Mouse (Mus musculus) limb, embryonic 11.5 days (tissue): ENCODE measurements around the gene Tpi1. TPM values are rescaled to one million over a fixed set of nuclear protein-coding genes. Genes with fewer than 3 reads are reported as not detected.
"Not testable (repeated sequence)": the region's sequence is repeated elsewhere in the genome, so short reads cannot be mapped to it uniquely, and the experiment has no call there.

Experiments used
- ATAC-seq: fragments of 200-750 bp; cut with Nextera tagmentation; 2 replicates; pipeline ENCODE4 v1.8.0; 2017; ENCODE audit warnings: low read depth; ENCODE audit not compliant: insufficient number of reproducible peaks, low FRiP score, low TSS enrichment
- DNase-seq: peaks from one replicate; pipeline ENCODE4 v3.0.0-alpha.2; 2015; ENCODE audit warnings: low spot score
- H3K27ac ChIP-seq: fragments of 300-500 bp; sonication (generic); replicated peaks from 2 replicates; pipeline ENCODE4 v1.5.1; 2014; ENCODE audit warnings: low read depth, mild to moderate bottlenecking, low read length
- H3K27me3 ChIP-seq: fragments of 300-500 bp; sonication (generic); 2 replicates; pipeline ENCODE4 v1.6.1; 2014; ENCODE audit warnings: mild to moderate bottlenecking, low read length, mixed read lengths; ENCODE audit not compliant: control insufficient read depth, insufficient read depth
- H3K36me3 ChIP-seq: fragments of 300-500 bp; sonication (generic); 2 replicates; pipeline ENCODE4 v1.6.1; 2014; ENCODE audit warnings: mild to moderate bottlenecking, low read length, moderate library complexity, mixed read lengths; ENCODE audit not compliant: control insufficient read depth, insufficient read depth
- H3K4me1 ChIP-seq: fragments of 300-500 bp; sonication (generic); 2 replicates; pipeline ENCODE4 v1.6.1; 2014; ENCODE audit warnings: low read length, mixed read lengths; ENCODE audit not compliant: control insufficient read depth, insufficient read depth
- H3K4me2 ChIP-seq: fragments of 300-500 bp; sonication (generic); 2 replicates; pipeline ENCODE4 v1.6.1; 2014; ENCODE audit warnings: low read depth, mild to moderate bottlenecking, moderate library complexity; ENCODE audit not compliant: severe bottlenecking
- H3K4me3 ChIP-seq: fragments of 300-500 bp; sonication (generic); 2 replicates; pipeline ENCODE4 v1.5.1; 2014; ENCODE audit warnings: low read depth, low read length
- H3K9ac ChIP-seq: fragments of 300-500 bp; sonication (generic); 2 replicates; pipeline ENCODE4 v1.6.1; 2014; ENCODE audit warnings: mild to moderate bottlenecking, low read length
- H3K9me3 ChIP-seq: fragments of 300-500 bp; sonication (generic); 2 replicates; pipeline ENCODE4 v1.6.1; 2016; ENCODE audit warnings: low read length; ENCODE audit not compliant: control insufficient read depth
- WGBS: fragments of 180-500 bp; shearing (Covaris S2); extraction: QIAGEN DNeasy Blood & Tissue Kit; methylation state at CpG from one replicate; pipeline ENCODE4 v1.1.7; 2014; 5-methylcytosine and 5-hydroxymethylcytosine counted together
- polyA plus RNA-seq: library from polyadenylated mRNA; unstranded; fragments of >200 nt; fragmentation: Nextera tagmentation; extraction: Ambion mirVana; gene quantifications from 2 replicates; pipeline ENCODE4 v1.2.1, GENCODE M21; 2014

The Tpi1 gene
- polyA plus RNA-seq, 1 experiment from 2014 or later: 825 TPM

GRCm38 (mm10) chr6:124804341-124804740 is 9.8 kb downstream of the Tpi1 start:
- Histone ChIP-seq H3K27ac (no peak overlapping the region), H3K4me2 (no peak overlapping the region), H3K4me1 (0 out of 2 replicates have a peak, but pooled peaks cover 3% of the 10 kb centered on the region), H3K4me3 (no peak overlapping the region), H3K36me3 (no peaks in the 10 kb centered on the region), H3K9ac (no peak overlapping the region), H3K9me3 (no peaks in the 10 kb centered on the region), H3K27me3 (no peaks in the 10 kb centered on the region)
- DNase-seq (no peak), ATAC-seq (no peak)
- 94% methylated on average over 3 of the region's 3 CpGs for WGBS

- not testable (repeated sequence) for H3K4me2 ChIP-seq, H3K9me3 ChIP-seq, H3K9ac ChIP-seq, H3K4me1 ChIP-seq, ATAC-seq, H3K27me3 ChIP-seq, DNase-seq, H3K27ac ChIP-seq, H3K36me3 ChIP-seq, H3K4me3 ChIP-seq
- WGBS: 94% methylated on average over 4 of the region's 4 CpGs
Measured at GRCm38 (mm10) chr6:124803691-124804090, 10.4 kb downstream of the Tpi1 start.

- Histone ChIP-seq H3K9ac (no peak overlapping the region), H3K4me2 (no peak overlapping the region), H3K4me1 (0 out of 2 replicates have a peak, but pooled peaks cover 3% of the 10 kb centered on the region), H3K36me3 (no peaks in the 10 kb centered on the region), H3K9me3 (no peaks in the 10 kb centered on the region), H3K27ac (no peak overlapping the region), H3K4me3 (no peak overlapping the region), H3K27me3 (no peaks in the 10 kb centered on the region)
- DNase-seq (no peak), ATAC-seq (no peak)
- WGBS: 81% methylated on average over 3 of the region's 3 CpGs
Measured at GRCm38 (mm10) chr6:124803061-124803460, 11.0 kb downstream of the Tpi1 start.

GRCm38 (mm10) chr6:124802400-124802799 is 11.7 kb downstream of the Tpi1 start:
- H3K9ac ChIP-seq, H3K27me3 ChIP-seq, H3K9me3 ChIP-seq, H3K4me3 ChIP-seq, H3K4me1 ChIP-seq, H3K27ac ChIP-seq, H3K36me3 ChIP-seq: not testable (repeated sequence)
- DNase-seq (peak; percentile 48), ATAC-seq (peak; percentile 48; the same call in 1 of the 2 replicates)
- 18% methylated on average over 4 of the region's 9 CpGs for WGBS
- peak overlapping the region; percentile 17; the same call in 1 of the 2 replicates for H3K4me2 ChIP-seq

- Histone ChIP-seq H3K4me1 (no peaks in the 10 kb centered on the region), H3K27me3 (no peaks in the 10 kb centered on the region), H3K9ac (no peak overlapping the region), H3K27ac (no peak overlapping the region), H3K36me3 (no peaks in the 10 kb centered on the region), H3K9me3 (no peaks in the 10 kb centered on the region), H3K4me2 (no peak overlapping the region), H3K4me3 (no peak overlapping the region)
- DNase-seq (no peak), ATAC-seq (no peak)
- 85% methylated on average over 2 of the region's 2 CpGs for WGBS
Measured at GRCm38 (mm10) chr6:124796200-124796599, 17.9 kb downstream of the Tpi1 start.

GRCm38 (mm10) chr6:124795781-124796180 is 18.3 kb downstream of the Tpi1 start:
- H3K4me2 ChIP-seq: no peak overlapping the region
- no peaks in the 10 kb centered on the region for H3K27me3 ChIP-seq
- H3K4me3 ChIP-seq: no peak overlapping the region
- DNase-seq (no peak), ATAC-seq (no peak)
- H3K27ac ChIP-seq: no peak overlapping the region
- no peaks in the 10 kb centered on the region for H3K9me3 ChIP-seq
- WGBS: 79% methylated on average over 4 of the region's 4 CpGs
- H3K9ac ChIP-seq: no peak overlapping the region
- H3K36me3 ChIP-seq: no peaks in the 10 kb centered on the region
- H3K4me1 ChIP-seq: no peaks in the 10 kb centered on the region

- H3K4me3 ChIP-seq: no peak overlapping the region
- DNase-seq (no peak), ATAC-seq (no peak)
- H3K9me3 ChIP-seq: no peaks in the 10 kb centered on the region
- no peaks in the 10 kb centered on the region for H3K36me3 ChIP-seq
- WGBS: 89% methylated on average over 3 of the region's 3 CpGs
- H3K4me2 ChIP-seq: no peak overlapping the region
- H3K4me1 ChIP-seq: no peaks in the 10 kb centered on the region
- H3K9ac ChIP-seq: no peak overlapping the region
- H3K27me3 ChIP-seq: no peaks in the 10 kb centered on the region
- no peak overlapping the region for H3K27ac ChIP-seq
Measured at GRCm38 (mm10) chr6:124791911-124792310, 22.2 kb downstream of the Tpi1 start.

- no peak overlapping the region for H3K27ac ChIP-seq
- H3K4me3 ChIP-seq: no peak overlapping the region
- H3K27me3 ChIP-seq: no peaks in the 10 kb centered on the region
- no peaks in the 10 kb centered on the region for H3K36me3 ChIP-seq
- H3K4me2 ChIP-seq: no peak overlapping the region
- H3K4me1 ChIP-seq: no peaks in the 10 kb centered on the region
- DNase-seq (no peak), ATAC-seq (no peak)
- WGBS: 79% methylated on average over 4 of the region's 4 CpGs
- no peak overlapping the region for H3K9ac ChIP-seq
- no peaks in the 10 kb centered on the region for H3K9me3 ChIP-seq
Measured at GRCm38 (mm10) chr6:124790121-124790520, 24.0 kb downstream of the Tpi1 start.

GRCm38 (mm10) chr6:124789519-124789918 is 24.6 kb downstream of the Tpi1 start:
- no peak for ATAC-seq
- 83% methylated on average over 4 of the region's 4 CpGs for WGBS

More at GRCm38 (mm10) chr6:124789519-124789918, 24.6 kb downstream of the Tpi1 start:
- Histone ChIP-seq H3K4me1 (no peaks in the 10 kb centered on the region), H3K27me3 (no peaks in the 10 kb centered on the region), H3K4me2 (no peak overlapping the region), H3K36me3 (no peaks in the 10 kb centered on the region), H3K9me3 (no peaks in the 10 kb centered on the region), H3K27ac (no peak overlapping the region), H3K9ac (no peak overlapping the region), H3K4me3 (no peak overlapping the region)
- DNase-seq: no peak
